Mouse (Mus musculus) embryonic facial prominence, embryonic 14.5 days (tissue): Measurements from ENCODE around the gene Dok4. TPM values are rescaled to one million over a fixed set of nuclear protein-coding genes. Genes with fewer than 3 reads are reported as not detected.

Experiments
- ATAC-seq: fragments of 200-750 bp; cut with Nextera tagmentation; 2 replicates; pipeline ENCODE4 v1.8.0; 2017; ENCODE audit warnings: low read depth, moderate number of reproducible peaks, moderate TSS enrichment
- DNase-seq: peaks from one replicate; pipeline ENCODE4 v3.0.0-alpha.2; 2015; ENCODE audit warnings: low spot score
- H3K27ac ChIP-seq: fragments of 300-500 bp; sonication (generic); replicated peaks from 2 replicates; pipeline ENCODE4 v1.5.1; 2014; ENCODE audit warnings: low read depth, mild to moderate bottlenecking, low read length, moderate library complexity
- H3K27me3 ChIP-seq: fragments of 300-500 bp; sonication (generic); replicated peaks from 2 replicates; pipeline ENCODE4 v1.6.1; 2014; ENCODE audit warnings: low read length; ENCODE audit not compliant: control insufficient read depth, insufficient read depth
- H3K36me3 ChIP-seq: fragments of 300-500 bp; sonication (generic); 2 replicates; pipeline ENCODE4 v1.6.1; 2014; ENCODE audit warnings: low read length, mixed read lengths; ENCODE audit not compliant: control insufficient read depth, insufficient read depth
- H3K4me1 ChIP-seq: fragments of 300-500 bp; sonication (generic); 2 replicates; pipeline ENCODE4 v1.6.1; 2014; ENCODE audit warnings: antibody characterized with exemption, low read length; ENCODE audit not compliant: control insufficient read depth, insufficient read depth
- H3K4me2 ChIP-seq: fragments of 300-500 bp; sonication (generic); 2 replicates; pipeline ENCODE4 v1.6.1; 2014; ENCODE audit warnings: low read depth, mild to moderate bottlenecking, low read length, moderate library complexity, mixed read lengths
- H3K4me3 ChIP-seq: fragments of 300-500 bp; sonication (generic); 2 replicates; pipeline ENCODE4 v1.5.1; 2014; ENCODE audit warnings: low read depth, mild to moderate bottlenecking, low read length
- H3K9ac ChIP-seq: fragments of 300-500 bp; sonication (generic); 2 replicates; pipeline ENCODE4 v1.6.1; 2014; ENCODE audit warnings: low read depth, mild to moderate bottlenecking, low read length, moderate library complexity, mixed read lengths
- H3K9me3 ChIP-seq: fragments of 300-500 bp; sonication (generic); 2 replicates; pipeline ENCODE4 v1.6.1; 2016; ENCODE audit warnings: low read length; ENCODE audit not compliant: control insufficient read depth
- WGBS: fragments of 180-500 bp; shearing (Covaris S2); extraction: QIAGEN DNeasy Blood & Tissue Kit; methylation state at CpG from one replicate; pipeline ENCODE4 v1.1.7; 2014; 5-methylcytosine and 5-hydroxymethylcytosine counted together
- polyA plus RNA-seq: library from polyadenylated mRNA; unstranded; fragments of >200 nt; fragmentation: Nextera tagmentation; extraction: Ambion mirVana; gene quantifications from 2 replicates; pipeline ENCODE4 v1.2.1, GENCODE M21; 2014

The Dok4 gene
- polyA plus RNA-seq, 1 experiment from 2014 or later = 30.6 TPM

DNA sequence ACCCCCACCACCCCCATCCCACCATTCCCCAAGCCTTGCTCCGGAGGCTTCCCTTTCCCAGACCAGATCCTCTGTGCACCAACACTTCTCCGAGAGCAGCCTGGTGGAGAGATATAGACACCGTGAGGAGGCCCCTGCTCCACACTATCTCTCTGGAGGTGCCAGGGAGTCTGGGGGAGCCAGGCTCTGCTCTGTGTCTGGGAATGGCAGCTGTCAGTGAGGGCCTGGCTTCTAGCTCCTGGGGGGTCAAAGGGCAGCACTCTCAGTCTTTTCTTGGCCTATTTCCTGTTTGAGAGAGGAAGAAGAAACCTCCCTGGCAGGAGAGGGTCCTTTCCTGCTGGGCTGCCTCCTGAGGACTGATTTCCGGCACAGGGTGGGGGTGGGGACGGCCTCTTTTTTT is 24.9 kb upstream of the Dok4 start:
- no peaks in the 10 kb centered on the region for H3K9me3 ChIP-seq
- H3K27me3 ChIP-seq = no peaks in the 10 kb centered on the region
- ATAC-seq = no peak
- H3K27ac ChIP-seq = no peak overlapping the region
- H3K4me2 ChIP-seq = no peak overlapping the region
- peaks cover 40% of the 10 kb centered on the region for H3K36me3 ChIP-seq
- peaks cover 5% of the 10 kb centered on the region; the same call in 1 of the 2 replicates for H3K4me1 ChIP-seq
- DNase-seq = no peak
- 10% methylated on average over 5 of the region's 5 CpGs for WGBS
- H3K9ac ChIP-seq = no peak overlapping the region
- H3K4me3 ChIP-seq = no peak overlapping the region

DNA sequence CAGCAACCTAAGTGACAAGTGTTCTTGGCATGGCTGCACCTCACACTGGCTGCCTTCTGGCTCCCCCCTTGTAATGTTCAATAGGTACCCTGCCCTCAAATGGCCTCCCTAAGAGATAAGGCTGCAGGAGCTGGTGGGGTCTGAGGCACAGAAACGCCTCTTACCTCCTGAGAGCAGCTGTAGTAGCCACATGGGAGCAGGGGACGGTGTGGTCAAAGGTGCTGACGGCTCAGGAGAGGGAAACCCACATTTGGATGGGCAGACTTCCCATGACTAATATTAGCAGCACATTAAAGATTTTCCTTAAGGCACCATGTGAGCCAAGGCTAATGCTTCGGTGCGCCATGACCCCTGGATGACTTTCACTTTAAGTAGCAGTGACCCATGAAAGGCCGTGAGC is 24.5 kb upstream of the Dok4 start:
- Histone ChIP-seq H3K36me3 (peaks cover 36% of the 10 kb centered on the region), H3K27me3 (no peaks in the 10 kb centered on the region), H3K4me3 (no peak overlapping the region), H3K4me2 (no peak overlapping the region), H3K9ac (no peak overlapping the region), H3K4me1 (peaks cover 5% of the 10 kb centered on the region; the same call in 1 of the 2 replicates), H3K27ac (no peak overlapping the region), H3K9me3 (no peaks in the 10 kb centered on the region)
- DNase-seq = no peak
- WGBS = 19% methylated on average over 6 of the region's 6 CpGs
- no peak for ATAC-seq

DNA sequence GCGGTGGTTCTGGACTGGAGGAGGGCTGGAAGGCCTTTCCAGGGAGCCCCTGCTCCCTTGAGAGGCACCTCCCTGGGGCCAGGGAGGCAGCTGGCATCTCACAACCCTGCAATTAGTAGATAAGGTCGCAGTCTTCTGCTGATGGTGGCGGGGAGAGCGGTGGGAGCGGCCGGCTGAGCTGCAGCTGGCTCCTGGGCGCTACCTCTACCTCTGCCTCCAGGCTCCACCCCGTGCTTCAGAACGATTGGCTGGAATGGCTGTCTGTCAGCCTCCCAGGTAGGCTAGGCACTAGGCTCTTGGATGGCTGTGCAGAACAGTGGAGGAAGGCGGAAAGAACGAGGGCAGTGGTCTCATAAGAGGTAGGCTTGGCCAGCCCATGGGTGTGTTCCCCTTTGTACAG is 23.1 kb upstream of the Dok4 start:
- DNase-seq = peak; percentile 72
- peaks cover 5% of the 10 kb centered on the region; the same call in 1 of the 2 replicates for H3K4me1 ChIP-seq
- H3K9me3 ChIP-seq = no peaks in the 10 kb centered on the region
- H3K27me3 ChIP-seq = no peaks in the 10 kb centered on the region
- H3K27ac ChIP-seq = no peak overlapping the region
- H3K4me2 ChIP-seq = peak overlapping the region; percentile 41; the same call in 1 of the 2 replicates
- WGBS = 10% methylated on average over 11 of the region's 11 CpGs
- peaks cover 25% of the 10 kb centered on the region for H3K36me3 ChIP-seq
- no peak overlapping the region for H3K4me3 ChIP-seq
- peak; percentile 84 for ATAC-seq
- no peak overlapping the region for H3K9ac ChIP-seq

DNA sequence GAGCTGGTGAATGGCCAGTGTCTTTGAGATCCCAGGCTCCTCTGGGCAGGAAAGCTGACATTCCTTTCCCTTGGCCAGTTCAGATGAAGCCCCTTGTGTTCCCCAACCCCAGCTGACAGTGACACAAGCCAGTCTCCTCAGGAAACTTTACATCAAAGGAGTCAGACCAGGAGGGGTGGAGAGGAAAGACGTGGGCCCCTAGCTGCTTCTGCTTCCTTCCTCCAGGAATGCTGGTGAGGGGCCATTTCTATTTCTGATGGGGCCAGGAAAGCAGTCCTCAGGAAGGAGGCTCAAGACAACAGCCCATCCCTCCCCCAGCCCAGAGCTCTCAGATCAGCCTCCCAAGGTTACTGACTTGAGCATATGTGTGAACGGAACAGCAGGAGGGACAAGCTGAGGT is 16.8 kb upstream of the Dok4 start:
- no peaks in the 10 kb centered on the region for H3K27me3 ChIP-seq
- WGBS = 40% methylated on average over 2 of the region's 2 CpGs
- ATAC-seq (no peak; the same call in 1 of the 2 replicates), DNase-seq (no peak)
- H3K36me3 ChIP-seq = no peaks in the 10 kb centered on the region
- H3K9ac ChIP-seq = no peak overlapping the region
- no peaks in the 10 kb centered on the region for H3K9me3 ChIP-seq
- H3K27ac ChIP-seq = no peak overlapping the region
- no peak overlapping the region for H3K4me3 ChIP-seq
- no peak overlapping the region for H3K4me2 ChIP-seq
- H3K4me1 ChIP-seq = no peaks in the 10 kb centered on the region

DNA sequence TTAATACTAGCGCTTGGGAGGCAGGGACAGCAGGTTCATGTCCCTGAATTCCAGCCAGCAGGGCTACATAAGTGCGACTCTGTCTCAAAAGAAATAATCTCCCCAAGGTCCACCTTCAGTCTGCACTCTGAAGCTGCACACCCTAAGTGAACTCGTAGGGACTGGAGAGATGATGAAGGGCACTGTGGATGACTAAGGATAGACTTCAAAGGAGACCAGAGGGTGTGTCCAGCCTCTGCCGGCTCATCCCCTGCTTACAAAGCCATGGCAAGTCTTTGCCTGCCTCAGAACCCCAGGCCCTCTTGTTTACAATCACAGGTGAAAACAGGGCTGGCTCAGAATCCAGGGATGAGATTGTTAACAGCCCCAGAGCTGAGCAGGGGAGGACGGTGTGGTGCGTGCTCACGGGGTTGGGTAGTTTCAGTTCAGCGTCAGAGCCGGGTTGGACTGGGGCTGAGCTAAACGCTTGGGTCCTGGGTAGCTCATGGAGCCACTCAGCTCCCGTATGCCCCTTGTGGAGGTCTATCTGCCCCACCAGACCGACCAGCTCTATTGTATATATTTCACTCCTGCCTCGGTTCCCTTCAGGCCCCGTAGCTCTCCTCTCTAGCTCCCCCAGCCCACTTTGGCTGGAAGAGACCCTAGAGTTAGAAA is 12.4 kb upstream of the Dok4 start:
- Histone ChIP-seq H3K4me1 (no peaks in the 10 kb centered on the region), H3K9ac (no peak overlapping the region), H3K27ac (no peak overlapping the region), H3K36me3 (no peaks in the 10 kb centered on the region), H3K9me3 (no peaks in the 10 kb centered on the region), H3K4me2 (no peak overlapping the region), H3K4me3 (no peak overlapping the region), H3K27me3 (no peaks in the 10 kb centered on the region)
- 28% methylated on average over 14 of the region's 14 CpGs for WGBS
- peak; percentile 41; the same call in 1 of the 2 replicates for ATAC-seq
- no peak for DNase-seq

DNA sequence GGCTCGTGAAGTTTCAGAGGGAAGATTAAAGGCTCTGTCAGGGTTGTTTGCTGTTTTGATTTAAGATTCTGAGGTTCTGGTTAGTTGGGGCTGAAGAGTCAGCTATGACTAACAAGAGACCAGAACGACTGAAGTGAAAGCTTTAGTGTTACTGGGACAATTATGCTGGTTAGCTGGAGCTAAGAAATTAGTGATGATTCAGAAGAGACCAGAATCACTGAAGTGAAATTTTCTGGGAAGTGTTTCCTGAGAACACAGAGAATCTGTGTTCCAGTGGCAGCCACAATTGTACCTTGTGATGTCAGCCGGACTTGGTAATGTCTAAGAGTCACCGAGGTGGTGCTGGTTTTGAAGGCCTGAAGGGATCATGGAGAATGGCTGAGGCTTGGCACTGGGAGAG is 4.6 kb upstream of the Dok4 start:
- H3K27ac ChIP-seq = no peak overlapping the region
- no peak overlapping the region for H3K9ac ChIP-seq
- WGBS = 65% methylated on average over 4 of the region's 4 CpGs
- no peak overlapping the region for H3K4me2 ChIP-seq
- ATAC-seq (no peak), DNase-seq (no peak)
- no peaks in the 10 kb centered on the region for H3K36me3 ChIP-seq
- H3K4me1 ChIP-seq = no peaks in the 10 kb centered on the region
- H3K27me3 ChIP-seq = no peaks in the 10 kb centered on the region
- no peaks in the 10 kb centered on the region for H3K9me3 ChIP-seq
- no peak overlapping the region for H3K4me3 ChIP-seq

DNA sequence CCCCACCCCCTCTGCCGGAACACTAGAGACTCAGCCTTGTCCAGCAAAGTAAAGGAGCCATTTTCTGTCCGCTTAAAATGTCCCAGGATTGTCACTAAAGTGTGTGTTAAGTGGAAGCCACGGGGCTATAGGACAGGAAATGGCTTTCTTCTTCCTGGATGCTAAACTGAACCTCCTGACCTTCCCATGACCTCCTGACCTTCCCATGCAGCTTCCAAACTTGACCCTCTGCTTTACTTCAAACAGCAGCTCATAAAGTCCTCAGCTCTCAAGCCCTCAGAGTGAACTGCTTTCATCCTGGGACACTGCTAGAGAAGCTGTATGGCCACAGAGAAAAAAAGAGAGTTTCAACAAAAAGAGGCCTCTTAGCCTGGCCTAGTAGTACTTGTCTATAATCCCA is 690 bp upstream of the Dok4 start:
- Histone ChIP-seq H3K27me3 (peaks cover 7% of the 10 kb centered on the region; the same call in 1 of the 2 replicates), H3K4me2 (no peak overlapping the region), H3K9me3 (no peaks in the 10 kb centered on the region), H3K4me3 (no peak overlapping the region), H3K4me1 (peaks cover 19% of the 10 kb centered on the region), H3K9ac (no peak overlapping the region), H3K36me3 (no peaks in the 10 kb centered on the region), H3K27ac (no peak overlapping the region)
- DNase-seq (no peak), ATAC-seq (no peak)
- WGBS = 42% methylated on average over 3 of the region's 3 CpGs

DNA sequence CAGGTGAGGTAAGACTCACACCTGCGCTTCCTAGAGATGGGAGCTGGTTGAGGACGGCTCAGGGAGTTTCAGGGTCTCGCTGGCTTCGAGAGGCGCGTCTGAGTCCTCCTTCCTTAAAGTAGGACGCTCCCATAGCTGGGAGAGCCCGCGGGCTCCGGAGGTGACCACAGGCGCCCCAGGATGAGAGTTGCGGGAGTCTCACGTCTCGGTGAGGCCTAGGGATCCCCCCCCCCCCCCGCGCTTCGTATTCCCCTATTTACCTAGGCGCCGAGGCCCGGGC is 319 bp downstream of the Dok4 start:
- H3K27ac ChIP-seq = peak overlapping the region; percentile 71
- peaks cover 25% of the 10 kb centered on the region for H3K4me1 ChIP-seq
- WGBS = 0% methylated on average over 3 of the region's 20 CpGs
- no peaks in the 10 kb centered on the region for H3K9me3 ChIP-seq
- peak overlapping the region; percentile 96 for H3K4me2 ChIP-seq
- H3K36me3 ChIP-seq = no peaks in the 10 kb centered on the region
- H3K4me3 ChIP-seq = peak overlapping the region; percentile 66
- peaks cover 7% of the 10 kb centered on the region; the same call in 1 of the 2 replicates for H3K27me3 ChIP-seq
- DNase-seq = no peak
- H3K9ac ChIP-seq = peak overlapping the region; percentile 76
- no peak; the same call in 1 of the 2 replicates for ATAC-seq
